Mouse (Mus musculus): ENCODE measurements around the gene Gpatch4. TPM values are rescaled to one million over a fixed set of nuclear protein-coding genes. Genes with fewer than 3 reads are reported as not detected.

The Gpatch4 gene
- total and polyA plus RNA-seq, 3 experiments = 105 to 240 (median 135) TPM

GRCm38 (mm10) chr3:88074351-88074750, 31.4 kb downstream of the Gpatch4 start:
- Histone ChIP-seq H3K9ac (ENCODE audit: control insufficient read depth, low read depth, low read length, poor library complexity, severe bottlenecking) (no peak overlapping the region), H3K27me3 (ENCODE audit: control insufficient read depth in 1 of 2, insufficient read depth in 2 of 2, low read length in 2 of 2) (peaks cover 19 to 23% of the 10 kb centered on the region in 2 experiments), H3K4me1 (ENCODE audit: control insufficient read depth in 1 of 2, insufficient read depth in 2 of 2, low read length in 2 of 2) (no peaks in the 10 kb centered on the region), H3K27ac (ENCODE audit: control insufficient read depth, low read depth, low read length) (no peak overlapping the region), H3K36me3 (ENCODE audit: control insufficient read depth in 1 of 2, insufficient read depth in 2 of 2, low read length in 2 of 2) (no peaks in the 10 kb centered on the region), H3K79me2 (ENCODE audit: control insufficient read depth, insufficient read depth, low read length, poor library complexity) (no peaks in the 10 kb centered on the region), H3K4me3 (ENCODE audit: control insufficient read depth in 1 of 2, insufficient read depth in 1 of 2, low read depth in 2 of 2, low read length in 2 of 2) (no peak overlapping the region), H3K9me3 (replicated peaks; ENCODE audit: insufficient read depth, low read length) (no peaks in the 10 kb centered on the region)
- TF ChIP-seq TCF12 (IDR thresholded peaks at IDR 0.05; ENCODE audit: low read depth, low read length) (no peak), CHD2 (IDR thresholded peaks at IDR 0.05; ENCODE audit: low read length) (no peak), MAFK (IDR thresholded peaks at IDR 0.05; ENCODE audit: borderline replicate concordance, low read depth, low read length) (no peak), POLR2AphosphoS2 (IDR thresholded peaks at IDR 0.05; ENCODE audit: low read length) (no peak), MXI1 (IDR thresholded peaks at IDR 0.05; ENCODE audit: low read depth, low read length) (no peak), NRF1 (IDR thresholded peaks at IDR 0.05; ENCODE audit: insufficient read depth, low read depth, low read length, poor library complexity, severe bottlenecking) (no peak), MYC (IDR thresholded peaks at IDR 0.05; ENCODE audit: low read depth, low read length) (no peak), TAL1 (IDR thresholded peaks at IDR 0.05; ENCODE audit: low read length) (no peak), MAX (IDR thresholded peaks at IDR 0.05; ENCODE audit: low read length) (no peak), USF1 (IDR thresholded peaks at IDR 0.05; ENCODE audit: low read depth, low read length) (no peak), ZNF384 (IDR thresholded peaks at IDR 0.05; ENCODE audit: low read depth, low read length) (no peak), ZMIZ1 (IDR thresholded peaks at IDR 0.05; ENCODE audit: low read depth, low read length) (no peak)
- no peak for DNase-seq (ENCODE audit: low read depth, low spot score)

DNA sequence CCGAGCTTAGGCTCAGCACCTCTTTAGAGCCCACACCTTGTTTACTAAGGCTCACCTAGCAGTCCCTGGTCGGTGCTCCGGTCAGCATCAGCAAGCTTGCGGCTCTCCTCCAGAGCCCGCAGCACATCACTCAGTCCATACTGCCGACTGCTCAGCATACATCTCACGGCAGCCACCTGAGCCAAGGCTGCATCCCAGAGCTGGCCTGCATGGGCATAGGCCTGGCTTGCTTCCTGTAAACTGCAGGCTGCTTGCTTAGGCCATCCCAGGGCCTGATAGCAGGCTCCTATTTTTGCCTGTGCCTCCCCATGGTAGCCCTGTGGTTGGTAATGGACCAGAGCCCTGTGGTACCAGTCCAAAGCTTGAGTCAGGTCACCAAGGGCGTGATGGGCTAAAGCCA, 31.9 kb downstream of the Gpatch4 start:
- Histone ChIP-seq H3K27me3 (ENCODE audit: control insufficient read depth in 1 of 2, insufficient read depth in 2 of 2, low read length in 2 of 2) (peaks cover 19 to 23% of the 10 kb centered on the region in 2 experiments), H3K36me3 (ENCODE audit: control insufficient read depth in 1 of 2, insufficient read depth in 2 of 2, low read length in 2 of 2) (no peaks in the 10 kb centered on the region), H3K9ac (ENCODE audit: control insufficient read depth, low read depth, low read length, poor library complexity, severe bottlenecking) (no peak overlapping the region), H3K79me2 (ENCODE audit: control insufficient read depth, insufficient read depth, low read length, poor library complexity) (no peaks in the 10 kb centered on the region), H3K9me3 (replicated peaks; ENCODE audit: insufficient read depth, low read length) (no peaks in the 10 kb centered on the region), H3K4me3 (ENCODE audit: control insufficient read depth in 1 of 2, insufficient read depth in 1 of 2, low read depth in 2 of 2, low read length in 2 of 2) (no peak overlapping the region), H3K4me1 (ENCODE audit: control insufficient read depth in 1 of 2, insufficient read depth in 2 of 2, low read length in 2 of 2) (no peaks in the 10 kb centered on the region), H3K27ac (ENCODE audit: control insufficient read depth, low read depth, low read length) (no peak overlapping the region)
- TF ChIP-seq CTCF (IDR thresholded peaks at IDR 0.05 in 2 of 3, conservative IDR thresholded peaks at IDR 0.05 in 1 of 3; ENCODE audit: control insufficient read depth in 1 of 3, insufficient read depth in 1 of 3, low read depth in 2 of 3, low read length in 3 of 3, poor library complexity in 1 of 3, severe bottlenecking in 1 of 3) (no peak), EP300 (IDR thresholded peaks at IDR 0.05; ENCODE audit: low read depth in 1 of 2, low read length in 2 of 2) (no peak), RAD21 (IDR thresholded peaks at IDR 0.05; ENCODE audit: low read depth, low read length) (no peak), MYC (IDR thresholded peaks at IDR 0.05; ENCODE audit: low read depth, low read length) (no peak), NELFE (IDR thresholded peaks at IDR 0.05; ENCODE audit: low read depth, low read length) (no peak), GATA1 (IDR thresholded peaks at IDR 0.05; ENCODE audit: low read depth, low read length) (no peak), POLR2A (IDR thresholded peaks at IDR 0.05; ENCODE audit: control insufficient read depth in 1 of 2, insufficient read depth in 1 of 2, low read depth in 1 of 2, low read length in 2 of 2, poor library complexity in 1 of 2) (no peak), CHD1 (IDR thresholded peaks at IDR 0.05; ENCODE audit: low read depth, low read length) (no peak), MEF2A (IDR thresholded peaks at IDR 0.05; ENCODE audit: extremely low read depth, insufficient replicate concordance, low read depth, low read length, poor library complexity, severe bottlenecking) (no peak), MXI1 (IDR thresholded peaks at IDR 0.05; ENCODE audit: low read depth, low read length) (no peak), CHD2 (IDR thresholded peaks at IDR 0.05; ENCODE audit: low read length) (no peak), TBP (IDR thresholded peaks at IDR 0.05; ENCODE audit: low read depth, low read length) (no peak), TAL1 (IDR thresholded peaks at IDR 0.05; ENCODE audit: low read length) (no peak), NRF1 (IDR thresholded peaks at IDR 0.05; ENCODE audit: insufficient read depth, low read depth, low read length, poor library complexity, severe bottlenecking) (no peak), POLR2AphosphoS5 (IDR thresholded peaks at IDR 0.05; ENCODE audit: borderline replicate concordance, low read depth, low read length) (no peak), HCFC1 (IDR thresholded peaks at IDR 0.05; ENCODE audit: low read depth, low read length) (no peak), ELF1 (IDR thresholded peaks at IDR 0.05; ENCODE audit: low read depth, low read length) (no peak)
- no peak for DNase-seq (ENCODE audit: low read depth, low spot score)
